Mouse (Mus musculus) layer of hippocampus, postnatal 25 days (tissue): ENCODE measurements around the gene Gipc3. TPM values are rescaled to one million over a fixed set of nuclear protein-coding genes. Genes with fewer than 3 reads are reported as not detected.

Experiments
- DNase-seq, 2 experiments: peaks; one replicate each; pipeline ENCODE4 v3.0.0; 2022; ENCODE audit warnings: mixed read lengths in 2 of 2, low spot score in 1 of 2; ENCODE audit errors: extremely low spot score in 1 of 2
- total RNA-seq, 2 experiments: library from RNA; stranded (reverse); gene quantifications; 2 replicates each; pipeline ENCODE4 v1.2.3; 2021

Gipc3 gene
- total RNA-seq, 2 experiments from 2014 or later, result 1.6 to 1.9 TPM

DNA sequence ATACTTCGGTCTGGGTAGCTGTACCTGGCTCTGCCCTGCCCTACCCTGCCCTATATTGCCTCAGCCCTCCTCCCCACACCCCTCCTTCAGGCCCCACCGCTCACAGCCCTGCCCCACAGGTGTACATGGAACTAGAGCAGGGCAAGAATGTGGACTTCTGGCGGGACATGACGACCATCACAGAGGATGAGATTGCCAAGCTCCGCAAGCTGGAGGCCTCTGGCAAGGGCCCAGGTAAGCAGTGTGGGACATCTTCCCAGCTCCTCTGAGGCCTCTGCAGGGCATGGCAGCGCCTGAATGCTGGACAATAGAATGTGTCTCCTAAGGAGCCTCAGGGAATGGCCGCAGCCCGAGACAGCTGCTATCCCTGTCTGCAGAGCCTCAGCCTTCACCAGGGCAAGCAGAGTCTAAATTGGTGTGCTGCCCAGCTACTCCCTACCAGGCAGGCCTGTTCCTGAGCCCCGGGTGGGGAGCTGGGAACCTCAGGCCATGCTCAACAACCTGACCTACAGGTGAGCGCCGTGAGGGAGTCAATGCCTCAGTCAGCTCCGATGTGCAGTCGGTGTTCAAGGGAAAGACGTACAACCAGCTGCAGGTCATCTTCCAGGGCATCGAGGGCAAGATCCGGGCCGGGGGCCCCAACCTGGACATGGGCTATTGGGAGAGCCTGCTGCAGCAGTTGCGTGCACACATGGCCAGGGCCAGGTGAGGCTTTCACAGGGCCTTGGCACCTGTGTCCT is 19.1 kb downstream of the Gipc3 start:
- no peak for DNase-seq

DNA sequence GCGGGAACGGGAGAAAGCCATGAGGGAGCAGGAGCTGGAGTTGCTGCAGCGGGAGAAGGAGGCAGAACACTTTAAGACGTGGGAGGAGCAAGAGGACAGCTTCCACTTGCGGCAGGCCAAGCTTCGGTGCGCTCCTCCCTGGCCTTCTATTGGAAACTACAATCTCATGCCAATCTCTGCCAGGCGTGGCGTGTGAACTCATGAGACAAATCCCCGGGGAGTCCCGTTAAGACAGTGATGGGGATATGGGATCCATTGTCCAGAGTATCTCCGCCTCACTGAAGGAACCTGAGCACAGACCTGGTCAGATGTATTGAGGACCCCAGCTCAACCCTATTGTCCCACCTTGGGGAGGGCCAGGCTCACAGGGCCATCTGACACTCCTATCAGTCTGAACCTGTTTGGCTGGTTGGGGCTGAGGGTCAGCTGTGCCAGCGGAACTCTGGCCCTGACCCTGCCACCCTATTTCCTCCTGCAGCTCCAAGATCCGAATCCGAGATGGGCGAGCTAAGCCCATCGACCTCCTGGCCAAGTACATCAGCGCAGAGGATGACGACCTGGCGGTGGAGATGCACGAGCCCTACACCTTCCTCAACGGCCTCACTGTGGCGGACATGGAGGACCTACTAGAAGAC is 19.8 kb downstream of the Gipc3 start:
- no peak for DNase-seq

DNA sequence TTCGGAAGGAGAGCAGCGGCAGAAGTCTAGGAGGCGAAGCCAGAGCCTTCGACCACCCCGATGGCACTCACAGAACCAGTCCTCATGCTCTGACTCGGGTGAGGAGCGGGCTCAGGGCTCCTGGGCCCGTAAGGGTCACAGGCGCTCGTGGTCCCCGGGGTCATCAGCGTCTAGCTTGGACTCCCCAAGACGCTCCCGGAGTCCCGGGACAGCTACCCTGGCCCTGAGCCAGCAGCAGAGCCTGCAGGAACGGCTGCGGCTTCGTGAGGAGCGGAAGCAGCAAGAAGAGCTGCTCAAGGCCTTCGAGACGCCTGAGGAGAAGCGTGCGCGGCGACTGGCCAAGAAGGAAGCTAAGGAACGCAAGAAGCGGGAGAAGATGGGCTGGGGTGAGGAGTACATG is 20.6 kb downstream of the Gipc3 start:
- no peak for DNase-seq

DNA sequence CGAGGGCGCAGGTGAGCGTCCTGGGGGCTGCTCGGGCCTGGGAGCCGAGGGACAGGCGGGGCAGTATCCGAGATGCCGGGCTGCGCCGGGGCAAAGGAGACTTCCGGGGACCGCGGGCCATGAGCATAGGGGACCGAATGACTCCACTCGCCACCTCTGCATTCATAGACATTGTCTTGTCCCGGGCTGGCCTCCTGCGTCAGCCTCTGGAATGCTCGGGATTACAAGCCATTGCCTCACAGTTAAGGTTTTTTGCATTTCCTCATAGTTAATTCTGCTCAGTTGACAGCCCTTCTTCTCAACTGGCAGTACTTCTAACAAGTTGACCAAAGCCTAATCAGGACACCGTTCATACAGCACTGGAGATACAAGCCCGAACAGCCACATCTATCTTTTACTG is 21.6 kb downstream of the Gipc3 start:
- DNase-seq, result no peak

DNA sequence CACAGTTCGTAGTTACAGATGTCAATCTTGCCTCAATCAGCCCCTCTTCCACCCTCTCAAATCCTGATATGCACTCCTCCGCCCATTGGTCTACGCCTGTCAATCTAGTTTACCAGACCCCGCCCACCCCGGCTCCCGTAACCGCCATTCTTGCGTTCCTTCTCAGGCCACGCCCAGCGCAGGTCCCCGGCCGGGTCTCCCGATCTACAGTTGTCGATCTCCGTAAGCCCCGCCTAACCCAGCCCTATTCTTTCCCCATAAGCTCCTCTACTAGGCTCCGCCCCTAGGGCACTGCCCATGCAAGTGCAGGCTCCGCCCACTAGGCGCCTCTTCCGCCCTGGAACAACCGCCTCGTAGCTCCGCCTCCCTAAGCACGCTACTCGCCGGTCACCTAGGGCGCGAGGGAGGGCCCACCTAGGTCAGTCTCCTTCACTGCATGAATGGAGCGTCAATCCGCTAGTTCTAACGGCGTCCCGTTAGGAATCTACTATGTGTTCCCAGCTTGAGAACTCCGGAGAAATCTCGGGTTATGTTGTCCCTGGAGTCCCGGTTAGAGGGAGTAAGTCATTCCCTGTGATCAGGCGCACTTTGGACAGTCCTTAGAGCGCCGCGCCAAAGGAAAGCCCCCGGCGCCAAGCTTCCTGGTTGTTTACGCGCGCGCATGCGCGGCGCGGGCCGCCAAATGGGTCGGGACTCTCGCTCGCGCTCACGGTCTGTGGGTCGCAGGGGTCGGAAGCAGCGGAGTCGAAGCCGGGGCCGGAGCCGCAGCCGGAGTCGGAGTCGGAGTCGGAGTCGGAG is 22.3 kb downstream of the Gipc3 start, which contains the start of gene Cactin:
TSS of gene Cactin (plus strand) at position 554 of the 798 bp plus-strand sequence.
- peak; percentile 87 to 92 for DNase-seq

DNA sequence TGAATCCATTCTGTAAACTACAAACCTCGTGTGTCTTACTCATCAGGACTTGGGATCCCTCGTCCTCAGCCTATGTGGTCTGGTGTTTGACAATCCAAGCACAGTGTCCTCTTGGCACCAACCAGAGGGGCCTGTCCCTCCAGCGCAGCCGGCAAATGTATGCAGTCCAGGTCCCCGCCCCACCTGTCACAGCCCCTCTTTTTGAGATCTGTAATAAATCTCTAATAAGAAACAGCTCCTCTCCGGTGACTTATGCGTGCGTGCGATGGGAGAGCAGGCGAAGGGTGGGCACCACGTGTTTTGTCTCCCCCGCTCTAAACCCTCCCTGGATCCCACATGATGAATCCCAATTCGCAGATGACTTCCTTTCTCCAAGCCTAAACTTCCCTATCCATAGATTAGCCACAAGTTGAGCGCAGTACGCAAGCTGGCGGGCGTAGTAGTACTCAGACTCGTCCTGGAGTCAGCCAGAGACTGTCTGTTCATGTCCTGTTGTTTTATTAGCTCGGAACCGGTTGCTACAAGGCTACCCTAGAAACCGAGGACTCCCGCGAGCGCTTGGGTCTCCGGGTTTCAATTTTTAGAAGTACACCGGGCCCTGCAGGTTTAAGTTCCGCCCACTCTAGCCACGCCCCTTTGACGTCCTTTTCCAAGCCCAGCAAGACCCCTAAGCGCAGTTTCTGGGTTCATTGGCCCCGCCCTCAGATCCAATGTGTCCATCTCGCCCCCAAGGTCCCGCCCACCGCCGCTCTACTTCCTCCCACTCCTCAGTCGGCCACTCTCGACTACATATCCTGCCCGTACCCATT is 23.1 kb downstream of the Gipc3 start:
- DNase-seq, result peak; percentile 47 to 76

DNA sequence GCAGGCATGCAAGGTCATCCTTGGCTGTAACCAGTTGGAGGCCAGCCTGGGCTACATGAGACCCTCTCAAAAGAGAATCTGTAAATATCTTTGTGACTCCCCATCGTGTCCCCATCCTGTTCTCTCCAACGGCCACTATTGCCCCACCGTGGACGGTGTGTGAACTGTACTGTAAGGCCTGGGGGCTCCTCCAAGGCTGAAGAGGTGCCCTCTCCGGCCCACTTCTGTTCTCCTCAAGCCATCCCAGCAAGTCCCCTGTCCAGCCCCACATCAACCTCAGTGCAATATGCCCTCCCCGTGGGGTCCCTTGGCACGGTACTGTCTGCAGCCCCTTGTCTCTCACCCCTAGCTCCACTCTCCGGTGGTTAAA is 23.8 kb downstream of the Gipc3 start:
- DNase-seq, result no peak

DNA sequence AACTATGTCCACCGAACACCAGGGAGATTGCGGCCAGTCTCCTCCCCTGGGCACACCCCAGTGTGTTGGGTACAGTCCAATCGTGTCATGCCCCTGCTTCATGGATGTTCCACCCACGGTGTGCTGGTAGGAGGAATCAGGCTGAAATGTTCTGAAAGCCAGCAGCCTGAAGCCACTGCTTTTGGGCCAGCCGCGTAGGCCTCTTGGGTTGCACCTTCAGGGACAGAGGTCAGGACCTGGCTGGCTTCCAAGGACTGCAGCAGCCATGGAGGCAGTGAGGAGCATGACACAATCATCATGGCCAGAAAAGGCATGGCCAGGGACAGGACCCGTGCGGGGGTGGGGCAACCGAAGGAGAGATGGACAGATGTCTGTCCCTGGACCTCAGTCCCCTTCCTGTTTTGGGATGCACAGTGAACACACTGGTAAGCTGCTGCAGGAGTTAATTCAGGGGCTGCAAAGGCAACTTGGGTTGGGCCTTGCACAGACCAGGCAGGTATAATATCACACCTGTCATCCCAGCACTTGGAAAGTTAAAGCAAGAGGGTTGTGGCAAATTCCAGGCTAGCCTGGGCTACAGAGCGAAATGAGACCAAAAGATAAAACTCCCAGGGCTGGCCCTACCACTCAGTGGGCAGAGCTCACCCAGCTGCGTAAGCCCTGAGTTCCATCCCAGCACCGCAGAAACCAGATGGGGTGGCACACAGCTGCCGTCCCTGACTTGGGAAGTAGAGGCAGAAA is 24.3 kb downstream of the Gipc3 start:
- no peak for DNase-seq

DNA sequence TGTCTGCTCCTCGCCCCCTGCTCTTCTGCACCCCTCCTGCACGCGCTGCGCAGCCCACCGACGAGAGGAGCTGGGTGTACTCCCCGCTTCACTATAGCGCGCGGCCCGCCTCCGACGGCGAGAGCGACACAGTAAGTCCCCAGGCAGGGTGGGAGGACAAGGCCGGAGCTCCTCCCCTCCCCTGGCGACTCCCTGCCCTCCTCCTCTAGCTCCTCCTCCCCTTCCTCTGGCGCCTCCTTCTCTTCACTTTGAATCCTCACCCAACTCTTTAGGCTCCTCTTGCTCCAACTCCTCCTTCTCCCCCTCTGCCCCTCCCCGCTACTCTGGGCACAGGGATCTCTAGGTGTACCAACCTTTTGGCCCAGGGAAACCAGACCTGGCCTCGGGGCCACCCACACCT is 25.8 kb downstream of the Gipc3 start:
- no peak for DNase-seq

DNA sequence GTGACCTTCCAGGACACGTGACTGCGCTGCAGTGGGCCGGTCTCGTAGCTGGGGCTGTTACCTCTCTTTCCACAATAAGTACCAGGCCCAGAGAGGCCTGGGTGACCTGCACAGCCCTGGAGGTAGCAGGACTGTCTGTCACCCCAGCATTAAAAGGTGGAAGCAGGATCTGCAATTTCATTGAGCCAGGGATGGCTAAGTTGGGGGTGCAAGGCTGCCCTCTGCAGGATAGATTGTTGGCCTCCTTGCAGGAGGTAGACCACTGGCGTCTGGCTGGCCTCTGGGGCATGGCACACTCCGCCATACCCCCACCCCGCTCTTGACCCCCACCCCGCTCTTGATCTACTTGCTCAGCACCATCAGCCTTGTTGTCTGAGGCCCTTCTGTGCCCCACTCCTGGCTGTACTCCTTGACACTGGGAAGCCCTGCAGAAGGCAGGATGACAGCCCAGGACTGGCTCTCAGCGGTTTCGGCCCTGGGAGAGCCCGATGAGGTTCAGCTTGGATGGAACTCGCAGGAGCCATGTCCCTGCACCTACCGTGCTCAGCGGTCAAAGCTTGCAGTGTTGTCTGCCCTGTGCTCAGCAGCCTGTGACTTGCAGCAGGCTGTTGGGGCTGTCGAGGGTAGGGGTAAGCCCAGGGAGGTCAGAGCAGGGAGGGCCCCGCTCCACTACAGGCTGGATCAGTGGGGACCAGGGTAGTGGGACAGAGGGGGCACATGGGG is 26.6 kb downstream of the Gipc3 start:
- no peak for DNase-seq

DNA sequence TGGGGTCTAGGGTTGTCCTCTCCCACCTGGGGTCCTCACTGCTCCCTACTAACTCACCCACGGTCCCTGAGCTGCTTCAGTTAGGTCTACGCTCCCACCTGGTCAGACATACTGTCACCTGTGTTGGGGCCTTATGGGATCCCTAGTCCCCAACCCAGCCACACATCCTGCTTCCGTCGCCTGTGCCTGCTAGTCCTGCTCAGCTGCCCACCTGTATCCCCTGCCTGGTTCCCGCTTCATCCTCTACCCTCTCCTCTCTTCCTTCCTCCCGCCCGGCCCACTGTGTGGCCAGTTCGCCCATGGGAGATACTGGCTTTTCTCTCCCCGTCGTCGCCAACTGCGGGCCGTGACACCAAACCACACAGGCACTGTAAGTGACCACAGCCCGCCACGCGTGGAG is 27.5 kb downstream of the Gipc3 start:
- no peak for DNase-seq

DNA sequence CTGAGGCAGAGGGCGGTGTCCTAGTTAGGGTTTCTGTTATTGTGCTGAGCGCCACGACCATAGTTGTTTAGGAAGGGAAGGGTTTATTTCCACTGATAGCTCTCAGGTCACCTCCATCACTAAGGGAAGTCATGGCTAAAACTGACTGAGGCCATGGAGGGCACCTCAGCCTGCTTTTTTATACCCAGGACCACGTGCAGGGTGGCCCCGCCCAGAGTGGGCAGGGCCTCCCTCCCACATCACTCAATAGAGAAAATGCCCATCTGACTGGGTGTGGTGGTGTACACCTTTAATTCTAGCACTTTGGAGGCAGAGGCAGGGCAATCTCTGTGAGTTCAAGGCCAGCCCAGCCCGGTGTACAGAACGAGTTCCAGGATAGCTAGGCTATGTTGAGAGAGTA is 28.9 kb downstream of the Gipc3 start:
- DNase-seq, result no peak

DNA sequence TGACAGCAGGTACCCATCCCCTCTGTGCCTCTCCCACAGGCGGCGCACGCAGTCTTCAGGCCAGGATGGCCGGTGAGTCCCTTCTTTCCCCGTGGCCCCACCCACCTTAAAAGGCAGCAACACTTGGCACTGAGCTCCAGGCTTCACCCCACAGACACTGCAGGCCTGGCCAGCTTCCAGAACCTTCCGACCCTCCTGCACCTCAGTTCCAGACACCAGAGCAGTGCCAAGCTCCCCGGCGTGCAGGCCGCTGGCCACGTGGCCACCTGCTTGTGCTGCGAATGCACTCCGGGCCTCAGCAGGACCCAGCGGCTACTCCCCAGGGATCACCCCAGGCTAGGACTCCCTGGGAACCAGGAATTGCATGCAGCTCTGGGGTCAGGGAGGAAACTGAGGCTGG is 29.5 kb downstream of the Gipc3 start:
- DNase-seq, result no peak

DNA sequence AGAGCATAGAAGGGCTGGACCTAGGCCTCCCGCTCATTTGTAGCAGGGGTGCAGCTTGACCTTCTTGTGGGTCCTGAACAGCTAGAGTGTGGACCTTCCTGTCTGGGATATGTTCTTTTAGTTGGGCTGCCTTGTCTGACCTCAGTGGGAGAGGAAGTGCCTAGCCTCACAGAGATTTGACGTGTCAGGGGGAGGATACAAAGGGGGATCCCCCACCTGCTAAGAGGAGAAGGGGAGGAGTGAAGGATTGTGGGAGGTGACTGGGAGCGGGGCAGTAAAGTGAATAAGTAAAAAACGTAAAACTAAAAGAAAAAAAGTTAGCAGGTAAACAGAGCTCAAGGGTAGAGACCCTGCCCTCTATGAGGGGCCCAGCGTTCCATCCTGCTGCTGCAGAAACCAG is 33.5 kb downstream of the Gipc3 start:
- no peak for DNase-seq

DNA sequence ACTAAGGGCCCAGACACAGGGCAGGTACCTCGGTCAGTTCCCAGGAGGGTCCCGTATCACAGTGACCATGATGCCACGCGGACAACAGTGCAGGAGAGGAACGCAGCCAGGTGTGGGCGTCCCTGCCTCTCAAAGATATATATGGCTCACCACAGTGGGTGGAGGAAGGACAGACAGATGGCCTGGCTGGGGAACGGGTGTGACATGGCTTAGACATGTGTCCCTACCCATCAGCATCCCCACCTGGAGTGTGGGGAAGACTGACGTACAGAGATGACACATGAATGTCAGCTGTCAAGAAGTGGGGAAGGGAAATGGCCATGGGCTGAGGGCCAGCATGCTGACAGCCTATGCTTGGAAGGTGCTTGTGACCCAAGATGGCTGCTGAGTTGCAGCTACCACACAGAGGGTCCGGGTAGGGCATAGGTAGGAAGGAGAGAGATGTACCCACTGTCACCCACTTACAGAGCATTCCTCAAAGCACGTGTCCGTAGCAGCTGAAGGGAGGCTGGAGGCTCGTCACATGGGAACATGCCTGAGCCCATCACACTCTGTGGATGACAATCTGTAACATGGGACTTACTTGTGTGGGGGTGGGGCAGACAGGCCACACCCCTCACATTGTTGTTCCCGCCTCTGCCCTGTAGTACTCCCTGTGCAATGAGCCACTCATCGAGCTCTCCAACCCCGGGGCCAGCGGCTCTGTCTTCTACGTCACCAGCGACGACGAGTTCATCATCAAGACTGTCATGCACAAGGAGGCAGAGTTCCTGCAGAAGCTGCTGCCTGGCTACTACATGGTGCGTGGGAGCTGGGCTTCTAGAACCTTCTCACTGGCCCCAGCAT is 36.0 kb downstream of the Gipc3 start:
- DNase-seq, result no peak

DNA sequence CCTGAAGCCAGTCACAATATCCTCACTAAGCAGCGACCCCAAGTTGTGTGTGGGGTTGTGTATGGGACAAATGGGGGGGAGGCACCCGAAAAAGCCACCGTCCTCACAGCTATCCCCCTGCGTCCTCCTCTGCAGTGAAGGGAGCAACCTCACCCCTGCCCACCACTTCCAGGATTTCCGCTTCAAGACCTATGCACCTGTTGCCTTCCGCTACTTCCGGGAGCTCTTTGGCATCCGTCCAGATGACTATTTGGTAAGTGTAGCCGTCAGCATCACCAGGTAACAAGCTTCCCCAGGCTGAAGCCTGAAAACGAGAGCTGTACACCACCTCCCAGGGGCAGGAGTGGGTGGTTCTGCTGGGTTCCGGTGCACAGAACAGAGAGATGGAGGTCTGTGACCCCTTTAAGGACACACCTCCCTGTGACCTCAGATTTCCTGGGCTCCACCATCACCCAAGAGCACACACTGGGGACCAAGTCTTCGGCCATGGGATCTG is 36.8 kb downstream of the Gipc3 start:
- no peak for DNase-seq

DNA sequence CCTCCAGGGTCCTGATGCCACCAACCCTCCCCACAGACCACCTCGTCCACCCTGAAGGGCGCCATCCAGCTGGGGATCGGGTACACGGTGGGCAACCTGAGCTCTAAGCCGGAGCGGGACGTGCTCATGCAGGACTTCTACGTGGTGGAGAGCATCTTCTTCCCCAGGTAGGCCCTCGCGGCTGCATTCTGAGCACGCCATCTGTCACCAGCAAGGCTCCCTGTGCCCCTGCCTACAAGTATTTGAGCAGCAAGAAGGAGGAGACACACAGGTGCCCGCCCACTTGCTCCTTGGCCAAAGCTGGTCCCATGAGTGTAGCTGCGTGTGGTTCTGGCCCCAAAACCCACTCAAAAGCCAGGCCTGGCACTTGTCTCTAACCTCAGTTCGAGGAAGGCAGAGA is 37.4 kb downstream of the Gipc3 start:
- no peak for DNase-seq

DNA sequence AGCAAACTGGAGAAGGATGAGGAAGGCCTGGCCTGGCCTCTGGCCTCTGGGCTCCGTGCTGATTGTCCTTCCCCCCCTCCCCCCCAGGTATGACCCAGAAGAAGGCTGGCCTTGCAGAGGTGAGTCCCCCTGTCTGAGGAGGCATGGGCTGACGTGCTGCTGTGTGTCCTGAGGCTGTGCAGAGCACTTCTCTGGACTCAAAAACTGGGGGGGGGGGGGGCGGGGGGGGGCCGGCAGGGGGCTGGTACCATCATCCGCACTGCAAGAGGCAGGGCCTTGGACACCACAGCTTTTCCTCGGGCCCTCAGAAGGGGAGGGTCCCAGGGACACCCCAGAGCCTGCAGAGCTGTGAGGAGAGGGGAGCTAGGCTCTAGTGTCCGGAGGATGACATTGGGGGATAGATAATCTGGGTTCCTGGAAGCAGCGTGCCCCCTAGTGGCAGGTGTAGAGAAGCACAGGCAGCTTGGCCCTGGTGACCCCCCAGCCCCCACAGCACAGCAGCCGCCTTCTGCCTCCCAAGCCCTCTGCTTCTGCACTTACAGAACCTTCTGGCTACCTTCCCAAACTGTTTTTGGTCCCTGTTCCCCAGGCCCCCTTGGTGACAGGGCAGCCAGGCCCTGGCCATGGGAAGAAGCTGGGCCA is 38.3 kb downstream of the Gipc3 start:
- peak in 1 of 2 experiments; percentile 68 for DNase-seq
